Mouse (Mus musculus) E14TG2a.4 (cell line): ENCODE results near the gene Napa.

Source experiments
- CTCF ChIP-seq: conservative IDR thresholded peaks from 2 replicates; pipeline ENCODE4 v1.5.1; 2014; ENCODE audit warnings: low read length
- NANOG ChIP-seq: IDR thresholded peaks from 2 replicates; pipeline ENCODE4 v1.6.1; 2014; ENCODE audit warnings: borderline replicate concordance, low read length, mixed read lengths

- TF ChIP-seq CTCF (no peak), NANOG (no peak)
Measured at GRCm38 (mm10) chr7:16104611-16105388, 6.5 kb downstream of the Napa start.
